Mouse (Mus musculus): ENCODE measurements around the gene Ccdc191.

DNA sequence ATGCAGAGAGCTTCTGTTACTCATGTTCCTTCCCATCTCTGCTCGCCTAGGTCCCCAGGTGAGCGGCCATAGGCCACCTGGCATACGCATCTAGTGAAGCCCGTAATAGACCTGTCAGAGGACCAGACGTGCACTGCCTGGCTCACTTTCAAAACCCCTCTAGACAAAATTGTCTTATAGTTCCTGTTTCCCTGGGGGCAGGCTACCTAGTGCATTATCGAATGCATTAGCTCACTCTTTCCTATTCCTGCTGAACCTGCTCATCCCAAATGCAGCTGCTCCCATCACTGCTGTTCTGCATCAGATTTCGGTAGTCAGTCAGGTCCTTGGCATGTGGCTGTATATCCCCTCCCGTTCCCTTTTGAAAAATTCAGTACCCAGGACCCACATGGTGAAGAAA, 45.3 kb downstream of the Ccdc191 start:
- no peak for TF ChIP-seq CTCF (IDR thresholded peaks at IDR 0.05; ENCODE audit: low read depth)
- TF ChIP-seq EP300 (IDR thresholded peaks at IDR 0.05; ENCODE audit: low read depth) = no peak
